Mouse (Mus musculus) hindbrain, embryonic 13.5 days (tissue): ENCODE measurements around the gene Acsm1. TPM values are rescaled to one million over a fixed set of nuclear protein-coding genes. Genes with fewer than 3 reads are reported as not detected.
"Not testable (repeated sequence)": the region's sequence is repeated elsewhere in the genome, so short reads cannot be mapped to it uniquely, and the experiment has no call there.

Source experiments
- ATAC-seq: fragments of 200-750 bp; cut with Nextera tagmentation; 2 replicates; pipeline ENCODE4 v1.8.0; 2017; ENCODE audit warnings: moderate TSS enrichment; ENCODE audit not compliant: low FRiP score
- H3K27ac ChIP-seq: fragments of 300-500 bp; sonication (generic); 2 replicates; pipeline ENCODE4 v1.5.1; 2015; ENCODE audit warnings: inconsistent platforms, mild to moderate bottlenecking, moderate library complexity
- H3K27me3 ChIP-seq: fragments of 300-500 bp; sonication (generic); 2 replicates; pipeline ENCODE4 v1.6.1; 2015; ENCODE audit warnings: mild to moderate bottlenecking, inconsistent platforms
- H3K36me3 ChIP-seq: fragments of 300-500 bp; sonication (generic); 2 replicates; pipeline ENCODE4 v1.6.1; 2015; ENCODE audit warnings: mild to moderate bottlenecking, inconsistent platforms
- H3K4me1 ChIP-seq: fragments of 300-500 bp; sonication (generic); replicated peaks from 2 replicates; pipeline ENCODE4 v1.6.1; 2015; ENCODE audit warnings: inconsistent platforms
- H3K4me2 ChIP-seq: fragments of 300-500 bp; sonication (generic); 2 replicates; pipeline ENCODE4 v1.6.1; 2015; ENCODE audit warnings: inconsistent platforms, mild to moderate bottlenecking, moderate library complexity
- H3K4me3 ChIP-seq: fragments of 300-500 bp; sonication (generic); 2 replicates; pipeline ENCODE4 v1.5.1; 2015; ENCODE audit warnings: mild to moderate bottlenecking, inconsistent platforms
- H3K9ac ChIP-seq: fragments of 300-500 bp; sonication (generic); 2 replicates; pipeline ENCODE4 v1.6.1; 2015; ENCODE audit warnings: mild to moderate bottlenecking, inconsistent platforms
- H3K9me3 ChIP-seq: fragments of 300-500 bp; sonication (generic); 2 replicates; pipeline ENCODE4 v1.6.1; 2016; ENCODE audit warnings: inconsistent platforms
- WGBS: fragments of 180-500 bp; shearing (Covaris S2); methylation state at CpG from one replicate; pipeline ENCODE4 v1.1.7; 2015; 5-methylcytosine and 5-hydroxymethylcytosine counted together
- polyA plus RNA-seq: library from polyadenylated mRNA; unstranded; fragments of >200 nt; fragmentation: Nextera tagmentation; extraction: Ambion mirVana; gene quantifications from 2 replicates; pipeline ENCODE4 v1.2.1, GENCODE M21; 2015

The Acsm1 gene
- polyA plus RNA-seq: not detected in 2 replicates

GRCm38 (mm10) chr7:119606664-119607076 is at the start of gene Acsm1:
Gene Acsm1 (plus strand): TSS chr7:119607026.
- Histone ChIP-seq H3K9me3 (no peaks in the 10 kb centered on the region), H3K36me3 (no peaks in the 10 kb centered on the region), H3K4me3 (no peak within 1 kb of the TSS), H3K4me1 (no peaks in the 10 kb centered on the region), H3K9ac (no peak within 1 kb of the TSS), H3K4me2 (no peak within 1 kb of the TSS), H3K27me3 (no peaks in the 10 kb centered on the region), H3K27ac (no peak within 1 kb of the TSS)
- WGBS: 86% methylated on average over 5 of the region's 5 CpGs
- ATAC-seq: no peak

GRCm38 (mm10) chr7:119559789-119560451 is 46.9 kb upstream of the Acsm1 start:
- ATAC-seq: no peak
- Histone ChIP-seq H3K4me3 (no peak overlapping the region), H3K4me1 (no peaks in the 10 kb centered on the region), H3K9ac (no peak overlapping the region), H3K27ac (no peak overlapping the region), H3K36me3 (no peaks in the 10 kb centered on the region), H3K4me2 (no peak overlapping the region), H3K9me3 (no peaks in the 10 kb centered on the region), H3K27me3 (no peaks in the 10 kb centered on the region)
- WGBS: 82% methylated on average over 3 of the region's 3 CpGs

GRCm38 (mm10) chr7:119560452-119560835 is 46.4 kb upstream of the Acsm1 start:
- 87% methylated on average over 3 of the region's 3 CpGs for WGBS
- no peak for ATAC-seq
- H3K4me1 ChIP-seq: no peaks in the 10 kb centered on the region

DNA sequence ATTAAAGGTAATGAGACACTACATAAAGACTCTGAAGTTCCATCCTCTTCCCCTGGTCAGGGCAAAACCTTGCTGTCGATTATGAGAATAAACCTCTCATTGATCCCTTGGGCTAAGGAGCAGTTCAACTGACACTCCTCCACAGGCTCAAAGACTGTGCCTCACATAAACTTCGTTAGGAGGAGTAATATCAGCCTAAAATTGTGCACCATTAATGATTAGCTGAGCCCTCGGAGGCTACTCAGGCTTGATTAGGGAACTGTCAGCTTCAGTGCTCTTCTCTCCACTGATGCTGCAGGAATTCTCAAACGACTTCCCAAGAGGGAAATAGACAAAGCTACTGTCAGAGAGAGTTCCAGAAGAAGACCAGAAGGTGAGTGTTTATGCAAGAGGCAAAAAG is 45.4 kb upstream of the Acsm1 start:
- Histone ChIP-seq H3K27ac (no peak overlapping the region), H3K4me3 (no peak overlapping the region), H3K27me3 (no peaks in the 10 kb centered on the region), H3K4me2 (no peak overlapping the region), H3K9me3 (no peaks in the 10 kb centered on the region), H3K4me1 (no peaks in the 10 kb centered on the region), H3K9ac (no peak overlapping the region), H3K36me3 (no peaks in the 10 kb centered on the region)
- whole genome bisulfite sequencing: 59% methylated on average over 4 of the region's 4 CpGs
- ATAC-seq: no peak

More at GRCm38 (mm10) chr7:119560452-119560835, 46.4 kb upstream of the Acsm1 start:
- no peaks in the 10 kb centered on the region for H3K36me3 ChIP-seq
- no peak overlapping the region for H3K4me2 ChIP-seq
- H3K4me3 ChIP-seq: no peak overlapping the region
- H3K9ac ChIP-seq: no peak overlapping the region
- H3K9me3 ChIP-seq: no peaks in the 10 kb centered on the region
- H3K27me3 ChIP-seq: no peaks in the 10 kb centered on the region
- H3K27ac ChIP-seq: no peak overlapping the region

DNA sequence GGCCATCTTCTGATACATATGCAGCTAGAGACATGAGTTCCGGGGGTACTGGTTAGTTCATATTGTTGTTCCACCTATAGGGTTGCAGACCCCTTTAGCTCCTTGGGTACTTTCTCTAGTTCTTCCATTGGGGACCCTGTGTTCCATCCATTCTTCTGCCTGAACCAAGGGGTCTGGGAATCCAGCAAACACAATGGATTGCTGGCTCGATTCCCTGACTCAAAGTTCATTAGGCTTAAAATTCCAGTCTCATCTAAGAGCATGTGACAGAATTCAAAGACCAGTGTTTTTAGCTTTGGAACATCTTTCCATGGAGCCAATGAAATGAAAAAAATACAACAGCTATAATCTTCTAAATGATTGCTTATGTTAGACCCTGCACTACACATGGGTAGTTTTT is 44.4 kb upstream of the Acsm1 start:
- not testable (repeated sequence) for H3K36me3 ChIP-seq, H3K4me3 ChIP-seq, H3K27me3 ChIP-seq, ATAC-seq, H3K9me3 ChIP-seq, H3K4me1 ChIP-seq, H3K27ac ChIP-seq, H3K9ac ChIP-seq, H3K4me2 ChIP-seq
- 93% methylated on average over 2 of the region's 2 CpGs for WGBS

- Histone ChIP-seq H3K27ac (no peak overlapping the region), H3K9me3 (no peaks in the 10 kb centered on the region), H3K27me3 (no peaks in the 10 kb centered on the region), H3K36me3 (no peaks in the 10 kb centered on the region), H3K4me1 (no peaks in the 10 kb centered on the region), H3K9ac (no peak overlapping the region), H3K4me2 (no peak overlapping the region), H3K4me3 (no peak overlapping the region)
- WGBS: 77% methylated on average over 3 of the region's 3 CpGs
- no peak for ATAC-seq
Measured at GRCm38 (mm10) chr7:119594530-119595107, 12.2 kb upstream of the Acsm1 start.

DNA sequence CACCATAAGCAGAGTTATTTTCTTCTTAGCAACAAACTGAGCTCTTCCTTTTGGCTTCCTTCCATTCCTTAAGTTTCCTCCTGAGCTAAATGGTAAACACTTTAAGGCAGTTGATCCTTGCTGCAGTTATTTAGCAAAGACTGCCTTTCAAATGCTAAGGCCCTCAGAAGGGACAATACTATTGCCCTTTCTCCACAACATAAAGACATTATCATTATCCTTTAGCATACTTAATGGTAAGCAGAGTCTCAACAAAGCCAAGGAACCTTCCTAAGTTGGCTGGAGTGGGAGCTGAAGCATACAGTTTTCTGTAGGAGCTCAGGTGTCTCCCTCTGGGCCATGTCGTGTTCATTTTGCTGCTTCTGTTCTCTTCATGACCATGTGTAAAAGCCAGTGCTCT is 11.5 kb upstream of the Acsm1 start:
- no peak for ATAC-seq
- Histone ChIP-seq H3K9me3 (no peaks in the 10 kb centered on the region), H3K36me3 (no peaks in the 10 kb centered on the region), H3K27me3 (no peaks in the 10 kb centered on the region), H3K4me3 (no peak overlapping the region), H3K4me2 (no peak overlapping the region), H3K4me1 (no peaks in the 10 kb centered on the region), H3K9ac (no peak overlapping the region), H3K27ac (no peak overlapping the region)
- WGBS: 25% methylated on average over 1 of the region's 1 CpGs

- Histone ChIP-seq H3K9me3 (no peaks in the 10 kb centered on the region), H3K4me3 (no peak overlapping the region), H3K27ac (no peak overlapping the region), H3K27me3 (no peaks in the 10 kb centered on the region), H3K4me2 (no peak overlapping the region), H3K9ac (no peak overlapping the region), H3K4me1 (no peaks in the 10 kb centered on the region), H3K36me3 (no peaks in the 10 kb centered on the region)
- no peak for ATAC-seq
- WGBS: 78% methylated on average over 2 of the region's 2 CpGs
Measured at GRCm38 (mm10) chr7:119596536-119596935, 10.3 kb upstream of the Acsm1 start.

DNA sequence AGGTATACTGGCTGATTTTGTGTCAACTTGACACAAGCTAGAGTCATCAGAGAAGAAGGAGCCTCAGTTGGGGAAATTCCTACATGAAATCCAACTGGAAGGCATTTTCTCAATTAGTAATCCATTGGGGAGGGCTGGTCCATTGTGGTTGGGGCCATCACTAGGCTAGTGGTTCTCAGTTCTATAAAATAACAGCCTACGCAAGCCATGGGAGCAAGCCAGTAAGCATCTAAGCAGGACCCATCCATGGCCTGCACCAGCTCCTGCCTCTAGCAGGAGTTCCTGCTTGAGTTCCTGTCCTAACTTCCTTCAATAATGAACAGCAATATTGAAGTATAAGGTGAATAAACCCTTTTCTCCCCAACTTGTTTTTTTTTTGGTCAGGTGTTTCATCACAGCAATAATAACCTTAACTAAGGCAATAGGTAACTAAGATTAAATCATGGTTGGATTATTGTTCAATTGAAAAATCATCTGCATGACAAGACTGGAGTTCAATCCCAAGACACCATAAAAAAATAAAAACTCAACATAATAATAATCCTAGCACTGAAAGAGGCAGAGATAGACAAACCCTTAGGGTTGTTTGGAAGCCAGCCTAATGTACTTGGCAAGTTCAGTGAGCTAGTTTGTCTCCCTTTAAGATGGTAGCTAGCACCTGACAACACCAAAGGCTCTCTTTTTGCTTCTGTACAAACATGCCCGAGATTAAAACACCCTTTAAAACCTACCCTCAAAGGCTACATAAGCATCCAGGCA is 5.5 kb upstream of the Acsm1 start:
- Histone ChIP-seq H3K9me3 (no peaks in the 10 kb centered on the region), H3K4me1 (no peaks in the 10 kb centered on the region), H3K4me2 (no peak overlapping the region), H3K4me3 (no peak overlapping the region), H3K27me3 (no peaks in the 10 kb centered on the region), H3K9ac (no peak overlapping the region), H3K36me3 (no peaks in the 10 kb centered on the region), H3K27ac (no peak overlapping the region)
- WGBS: 92% methylated on average over 2 of the region's 2 CpGs
- ATAC-seq: no peak

DNA sequence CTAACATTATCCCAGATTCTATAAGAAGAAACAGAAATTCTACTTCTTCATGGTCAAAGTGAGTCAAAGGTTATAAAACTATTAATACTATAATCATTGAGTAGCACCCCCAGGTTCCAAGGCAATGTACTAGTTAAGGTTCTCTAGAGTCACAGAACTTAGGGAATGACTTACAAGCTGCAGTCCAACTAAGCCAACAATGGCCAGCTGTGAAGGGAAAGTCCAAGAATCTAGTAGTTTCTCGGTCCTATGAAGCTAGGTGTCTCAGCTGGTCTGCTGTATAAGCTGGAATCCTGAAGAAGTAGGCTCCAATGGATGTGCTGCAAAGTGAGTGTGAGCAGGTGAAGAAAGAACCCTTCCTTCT is 4.9 kb upstream of the Acsm1 start:
- no peaks in the 10 kb centered on the region for H3K27me3 ChIP-seq
- no peaks in the 10 kb centered on the region for H3K9me3 ChIP-seq
- 66% methylated on average over 1 of the region's 1 CpGs for WGBS
- ATAC-seq: no peak
- no peaks in the 10 kb centered on the region for H3K4me1 ChIP-seq
- H3K4me3 ChIP-seq: no peak overlapping the region
- H3K27ac ChIP-seq: no peak overlapping the region
- no peaks in the 10 kb centered on the region for H3K36me3 ChIP-seq
- no peak overlapping the region for H3K9ac ChIP-seq
- H3K4me2 ChIP-seq: no peak overlapping the region

GRCm38 (mm10) chr7:119604903-119605483 is 1.8 kb upstream of the Acsm1 start:
- no peak for ATAC-seq

GRCm38 (mm10) chr7:119605926-119606663 is 731 bp upstream of the Acsm1 start:
- no peak overlapping the region for H3K4me2 ChIP-seq
- no peak overlapping the region for H3K9ac ChIP-seq
- H3K27me3 ChIP-seq: no peaks in the 10 kb centered on the region
- no peak overlapping the region for H3K4me3 ChIP-seq
- H3K9me3 ChIP-seq: no peaks in the 10 kb centered on the region
- no peak for ATAC-seq
- H3K4me1 ChIP-seq: no peaks in the 10 kb centered on the region
- H3K27ac ChIP-seq: no peak overlapping the region
- no peaks in the 10 kb centered on the region for H3K36me3 ChIP-seq
- WGBS: 83% methylated on average over 9 of the region's 9 CpGs

More at GRCm38 (mm10) chr7:119604903-119605483, 1.8 kb upstream of the Acsm1 start:
- H3K4me2 ChIP-seq: no peak overlapping the region
- WGBS: 80% methylated on average over 2 of the region's 2 CpGs
- no peak overlapping the region for H3K9ac ChIP-seq
- no peaks in the 10 kb centered on the region for H3K36me3 ChIP-seq
- no peak overlapping the region for H3K4me3 ChIP-seq
- H3K9me3 ChIP-seq: no peaks in the 10 kb centered on the region
- no peak overlapping the region for H3K27ac ChIP-seq
- no peaks in the 10 kb centered on the region for H3K4me1 ChIP-seq
- no peaks in the 10 kb centered on the region for H3K27me3 ChIP-seq
